Mouse (Mus musculus): Measurements from ENCODE around the gene Hlcs.

Hlcs gene

GRCm38 (mm10) chr16:94327781-94328711 is 14.7 kb upstream of the Hlcs start, which contains the start of gene Ripply3:
Gene Ripply3, plus strand, starts transcription at chr16:94328420.
- DNase-seq = no peak

GRCm38 (mm10) chr16:94326008-94326407 is 12.6 kb upstream of the Hlcs start:
- no peak for DNase-seq

DNA sequence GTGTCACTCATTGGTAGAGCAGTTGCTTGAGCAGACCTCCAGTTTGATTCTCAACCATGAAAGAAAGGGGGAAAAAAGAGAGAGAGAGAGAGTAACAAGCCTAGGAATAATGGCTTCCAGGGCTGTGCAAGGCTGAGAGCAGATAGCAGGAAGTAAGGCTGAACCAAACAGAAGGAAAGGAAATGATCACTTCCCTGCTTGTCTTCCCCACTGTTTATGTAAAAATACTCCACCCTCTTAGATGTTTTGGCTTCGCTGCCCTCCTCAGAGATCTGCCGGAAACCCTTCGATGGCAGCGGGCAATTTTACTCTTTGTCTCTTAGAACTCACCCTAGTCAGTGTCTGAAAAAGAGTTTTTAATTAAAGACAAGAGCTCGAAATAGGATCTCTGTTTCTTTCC is 10.3 kb upstream of the Hlcs start:
- no peak for DNase-seq

GRCm38 (mm10) chr16:94320223-94320622 is 6.9 kb upstream of the Hlcs start:
- no peak for DNase-seq

DNA sequence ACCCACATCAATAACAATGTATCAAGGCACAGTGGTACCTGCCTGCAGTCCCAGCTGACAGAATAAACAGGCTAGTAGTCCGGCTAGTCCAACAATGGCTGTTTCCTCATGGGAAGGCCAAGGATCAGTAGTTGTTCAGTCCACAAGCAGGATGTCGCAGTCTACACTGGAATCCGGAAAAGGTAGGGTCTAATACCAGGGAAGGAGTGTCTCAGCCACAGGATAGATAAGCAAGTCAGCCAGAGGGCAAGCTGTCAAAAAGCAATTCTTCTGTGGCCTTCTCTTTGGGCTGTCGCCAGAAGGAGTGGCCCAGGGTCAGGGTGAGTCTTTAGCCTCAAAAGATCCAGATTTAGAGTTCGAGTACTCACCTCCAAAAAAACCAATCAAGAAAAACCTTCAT is 4.4 kb upstream of the Hlcs start:
- DNase-seq = no peak

DNA sequence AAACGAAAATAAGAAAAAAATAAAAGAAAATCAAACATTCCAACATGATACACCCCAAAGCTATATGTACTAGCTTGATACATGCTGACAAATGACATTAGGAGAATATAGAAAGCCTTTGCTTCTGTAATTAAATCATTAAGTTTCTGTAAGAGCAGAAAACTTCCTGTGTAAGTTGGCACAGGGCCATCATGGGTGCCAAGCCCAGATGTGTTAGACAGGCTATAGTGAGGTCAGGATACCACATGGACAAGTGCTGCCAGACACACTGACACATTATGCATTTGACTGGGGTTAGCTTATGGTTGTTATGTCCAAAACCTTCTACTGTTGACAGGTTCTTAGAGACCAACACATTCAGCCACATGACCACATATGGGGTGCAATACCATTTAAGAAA is 1.8 kb upstream of the Hlcs start:
- DNase-seq = no peak

DNA sequence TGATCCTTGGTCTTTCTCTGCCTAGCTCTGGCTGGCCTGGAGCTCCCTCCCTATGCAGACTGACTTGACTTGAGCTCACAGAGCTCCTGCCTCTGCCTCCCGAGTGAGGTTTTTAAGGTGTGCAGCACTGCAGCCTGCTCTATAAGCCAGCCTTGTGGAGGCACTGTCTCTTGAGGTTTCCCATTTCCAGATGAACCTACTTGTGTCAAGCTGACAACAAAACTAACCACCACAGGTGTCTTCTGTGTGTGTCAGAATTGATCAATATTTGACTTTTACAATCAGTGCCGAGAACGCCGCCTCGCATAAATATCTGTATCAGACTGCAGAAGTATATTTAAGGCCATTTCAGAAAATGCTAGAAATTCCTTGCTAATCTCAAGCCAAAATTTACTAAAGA is 1.3 kb upstream of the Hlcs start:
- DNase-seq = no peak

- DNase-seq = peak; percentile 95
Measured at GRCm38 (mm10) chr16:94312663-94313228, 625 bp downstream of the Hlcs start.

DNA sequence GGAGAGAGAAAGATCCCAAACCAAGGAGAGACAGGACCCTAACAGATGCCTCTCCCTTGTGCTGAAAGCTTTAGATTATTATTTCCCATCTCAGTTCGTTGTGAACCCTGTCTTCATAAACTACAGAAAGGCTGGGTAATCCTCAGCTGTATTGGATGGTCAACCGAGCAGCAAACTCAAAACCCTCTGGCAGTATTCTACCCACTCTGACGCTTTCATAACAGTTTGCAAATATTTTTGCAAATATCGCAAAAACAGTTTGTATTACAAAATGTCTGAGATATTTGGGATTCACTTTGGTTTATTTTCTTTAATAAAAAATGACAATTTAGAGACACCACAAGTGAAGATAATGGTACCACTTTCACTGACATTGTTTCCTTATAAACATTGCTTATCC is 1.4 kb downstream of the Hlcs start:
- DNase-seq = no peak

- no peak for DNase-seq
Measured at GRCm38 (mm10) chr16:94311416-94311815, 2.0 kb downstream of the Hlcs start.

DNA sequence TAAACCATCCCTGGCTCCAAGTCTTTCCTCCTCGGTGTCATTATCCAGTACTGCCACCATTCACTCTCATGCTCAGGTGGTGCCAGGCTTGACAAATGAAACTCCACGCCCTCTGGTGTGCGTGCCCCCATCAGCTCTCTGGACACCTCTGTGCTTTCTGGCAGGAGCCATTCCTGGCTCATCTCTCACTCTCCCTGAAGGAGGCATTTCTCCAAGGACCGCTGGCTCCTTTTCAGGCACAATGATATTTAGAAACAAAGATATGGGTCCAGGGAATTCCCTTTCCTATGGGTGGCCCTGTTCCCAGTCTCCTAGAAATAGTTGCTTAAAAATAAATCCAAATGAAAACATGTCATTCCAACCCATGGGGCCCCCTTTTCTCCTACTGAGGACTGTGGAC is 4.3 kb downstream of the Hlcs start:
- DNase-seq = no peak

DNA sequence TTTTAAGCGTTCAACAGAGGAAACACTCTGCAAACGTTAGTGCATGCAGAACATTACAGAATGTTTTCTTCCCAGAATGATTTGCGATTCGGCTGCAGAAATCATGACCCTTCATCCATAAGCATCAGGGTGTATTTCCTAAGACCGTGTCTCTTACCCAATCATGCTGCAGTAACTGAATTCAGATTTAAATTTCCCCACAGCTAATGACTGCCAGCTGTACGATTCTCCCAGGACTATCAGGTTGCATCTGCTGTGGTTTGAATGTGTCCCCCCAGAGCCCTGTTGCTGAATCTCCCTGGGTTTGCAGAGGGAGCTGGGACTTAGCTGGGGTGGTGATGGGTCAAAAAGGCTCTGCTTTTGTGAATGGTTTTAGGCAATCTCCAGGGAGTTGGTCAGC is 5.4 kb downstream of the Hlcs start:
- no peak for DNase-seq

DNA sequence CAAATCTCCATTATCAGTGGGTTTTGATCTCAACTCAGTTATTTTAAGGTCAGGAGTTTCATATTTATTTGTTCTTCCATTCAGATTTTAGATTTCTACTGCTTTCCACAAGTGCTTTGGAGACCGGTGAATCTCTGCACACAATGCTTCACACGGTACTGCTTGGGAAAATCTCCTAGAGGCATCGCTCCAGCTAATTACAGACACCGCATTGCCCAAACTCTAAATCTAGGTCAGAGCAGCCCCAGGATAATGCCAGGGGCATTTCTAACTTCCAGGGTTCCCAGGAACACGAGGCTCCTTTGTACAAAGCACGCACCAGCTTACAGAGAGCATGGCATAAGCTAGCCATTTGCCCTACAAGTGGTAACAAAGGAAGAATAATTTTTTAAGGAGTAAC is 5.8 kb downstream of the Hlcs start:
- peak; percentile 71 for DNase-seq

DNA sequence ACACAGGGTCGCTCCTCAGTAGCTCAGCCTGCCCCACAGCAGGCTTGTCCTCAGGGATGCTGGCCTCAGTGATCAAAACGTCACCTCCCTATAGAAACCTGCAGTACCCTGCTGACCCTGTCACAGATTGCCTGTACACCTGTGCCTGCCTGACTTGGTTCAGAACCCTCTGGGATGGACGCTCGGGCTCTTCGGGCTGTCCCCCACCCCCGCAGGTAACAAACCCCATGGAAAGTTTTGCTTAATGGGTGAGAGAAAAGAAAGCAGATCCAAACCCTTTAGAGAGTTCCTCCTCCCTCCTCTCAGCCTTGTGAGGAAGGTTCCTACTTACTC is 10.2 kb downstream of the Hlcs start:
- no peak for DNase-seq

DNA sequence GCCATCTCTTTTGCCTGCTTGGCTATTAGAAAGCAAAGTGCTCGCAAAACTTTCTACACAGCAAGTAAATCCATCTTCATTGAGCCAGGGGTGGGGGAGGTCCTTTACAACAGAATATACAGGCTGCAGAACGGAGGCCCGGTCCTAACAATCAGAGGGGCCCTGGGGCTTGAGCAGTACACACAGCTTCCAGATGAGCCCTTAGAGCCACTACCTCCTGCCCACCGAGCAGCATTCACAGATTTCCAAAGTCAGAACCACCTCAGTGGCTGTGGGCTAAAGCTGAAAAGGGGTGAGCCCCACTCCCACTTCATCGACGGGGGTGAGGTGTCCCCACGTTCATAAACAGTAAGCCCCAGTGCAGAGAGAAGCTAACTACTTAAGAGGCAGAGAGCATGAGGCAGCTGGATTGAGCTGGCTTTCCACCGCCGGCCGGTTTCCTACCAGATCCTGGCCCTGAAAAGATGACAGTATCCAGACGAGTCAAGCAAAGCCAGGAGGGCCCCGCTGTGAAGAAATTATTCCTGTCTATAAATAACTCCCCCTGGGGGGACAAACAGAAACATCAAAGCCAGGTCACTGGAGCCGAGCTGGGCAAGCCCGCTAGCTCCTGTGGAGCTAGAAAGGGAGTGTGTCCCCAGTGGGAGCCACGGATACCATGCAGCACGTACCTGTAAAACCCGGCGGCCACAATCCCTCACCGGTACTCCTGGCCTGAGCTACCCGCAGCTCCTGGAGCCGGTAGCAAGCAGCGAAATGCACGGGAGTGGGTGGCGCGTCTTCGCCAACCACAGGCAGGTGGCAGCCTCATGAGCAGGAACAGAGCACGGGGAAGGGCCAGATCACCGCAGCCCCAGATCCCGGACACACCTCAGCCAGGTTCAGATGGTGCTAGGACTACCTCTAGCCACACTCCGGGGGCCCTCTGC is 10.8 kb downstream of the Hlcs start:
- peak; percentile 85 for DNase-seq

DNA sequence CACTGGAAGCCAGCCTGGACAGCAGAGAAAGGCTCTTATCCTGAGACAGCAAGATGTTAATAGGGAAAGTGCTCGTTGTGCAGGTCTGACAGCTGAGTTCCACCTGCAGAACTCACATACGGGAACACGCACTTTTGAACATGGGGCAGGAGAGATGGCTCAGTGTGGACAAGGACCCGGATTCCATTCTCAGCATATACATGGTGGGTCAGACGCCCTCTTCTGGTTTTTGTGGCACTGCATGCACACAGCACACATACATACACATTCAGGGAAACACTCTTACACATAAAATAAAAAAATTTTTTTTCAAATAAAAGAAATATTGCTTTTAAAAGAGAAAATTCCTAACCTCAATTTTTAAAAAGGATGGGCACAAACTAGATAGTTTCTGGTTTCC is 11.7 kb downstream of the Hlcs start:
- DNase-seq = no peak

GRCm38 (mm10) chr16:94301194-94301593 is 12.2 kb downstream of the Hlcs start:
- DNase-seq = no peak

DNA sequence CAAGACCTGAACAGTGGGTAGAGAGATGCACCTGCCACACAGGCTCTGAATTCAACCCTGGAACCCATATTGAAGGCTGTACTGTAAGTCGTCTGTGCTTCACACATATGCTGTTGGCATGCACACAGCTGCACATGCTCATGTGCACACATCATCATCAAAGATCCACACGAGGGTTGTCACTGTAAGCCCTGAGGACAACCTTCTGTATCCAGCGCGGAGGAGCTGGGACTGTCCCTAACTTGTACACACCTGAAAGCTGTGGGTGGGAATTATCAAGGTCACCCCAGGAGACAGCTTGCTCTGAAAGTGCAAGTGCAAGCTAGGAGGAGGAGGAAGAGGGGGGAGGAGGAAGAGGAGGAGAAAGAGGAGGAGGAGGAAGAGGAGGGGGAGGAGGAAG is 14.2 kb downstream of the Hlcs start:
- no peak for DNase-seq

DNA sequence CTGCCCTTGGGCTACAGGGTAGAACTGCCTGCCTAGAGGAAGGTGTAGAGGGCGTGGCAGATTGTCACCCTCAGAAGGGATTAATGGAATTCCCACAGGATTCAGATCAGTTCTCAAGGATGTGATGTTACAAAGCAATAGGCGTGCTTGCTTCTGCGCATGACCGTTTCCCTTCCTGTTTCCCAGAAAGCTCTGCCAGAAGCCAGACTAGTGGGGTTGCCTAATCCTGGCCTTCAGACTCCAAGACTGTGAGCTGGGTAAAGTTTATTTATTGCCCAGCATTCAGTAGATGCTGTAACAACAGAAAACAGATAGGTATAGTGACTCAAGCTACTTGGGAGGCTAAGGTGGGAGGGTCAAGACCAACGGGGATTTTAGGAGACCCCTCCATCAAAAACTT is 15.3 kb downstream of the Hlcs start:
- DNase-seq = no peak

DNA sequence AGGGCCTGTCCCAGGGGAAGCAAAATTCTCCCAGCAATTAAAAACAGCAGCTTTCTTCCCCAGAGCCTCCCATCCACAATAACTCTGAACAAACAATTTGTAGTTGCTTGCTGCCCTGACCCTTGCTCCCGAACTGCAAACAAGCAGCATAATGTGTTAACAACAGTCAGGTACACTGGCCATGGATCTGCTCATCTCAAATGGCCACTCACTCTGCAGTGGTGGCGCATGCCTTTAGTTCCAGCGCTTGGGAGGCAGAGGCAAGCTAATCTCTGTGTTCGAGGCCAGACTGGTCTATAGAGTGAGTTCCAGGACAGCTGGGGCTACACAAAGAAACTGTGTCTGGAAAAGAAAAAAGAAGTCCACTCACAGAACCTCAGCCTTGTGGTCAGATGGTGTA is 22.2 kb downstream of the Hlcs start:
- no peak for DNase-seq

DNA sequence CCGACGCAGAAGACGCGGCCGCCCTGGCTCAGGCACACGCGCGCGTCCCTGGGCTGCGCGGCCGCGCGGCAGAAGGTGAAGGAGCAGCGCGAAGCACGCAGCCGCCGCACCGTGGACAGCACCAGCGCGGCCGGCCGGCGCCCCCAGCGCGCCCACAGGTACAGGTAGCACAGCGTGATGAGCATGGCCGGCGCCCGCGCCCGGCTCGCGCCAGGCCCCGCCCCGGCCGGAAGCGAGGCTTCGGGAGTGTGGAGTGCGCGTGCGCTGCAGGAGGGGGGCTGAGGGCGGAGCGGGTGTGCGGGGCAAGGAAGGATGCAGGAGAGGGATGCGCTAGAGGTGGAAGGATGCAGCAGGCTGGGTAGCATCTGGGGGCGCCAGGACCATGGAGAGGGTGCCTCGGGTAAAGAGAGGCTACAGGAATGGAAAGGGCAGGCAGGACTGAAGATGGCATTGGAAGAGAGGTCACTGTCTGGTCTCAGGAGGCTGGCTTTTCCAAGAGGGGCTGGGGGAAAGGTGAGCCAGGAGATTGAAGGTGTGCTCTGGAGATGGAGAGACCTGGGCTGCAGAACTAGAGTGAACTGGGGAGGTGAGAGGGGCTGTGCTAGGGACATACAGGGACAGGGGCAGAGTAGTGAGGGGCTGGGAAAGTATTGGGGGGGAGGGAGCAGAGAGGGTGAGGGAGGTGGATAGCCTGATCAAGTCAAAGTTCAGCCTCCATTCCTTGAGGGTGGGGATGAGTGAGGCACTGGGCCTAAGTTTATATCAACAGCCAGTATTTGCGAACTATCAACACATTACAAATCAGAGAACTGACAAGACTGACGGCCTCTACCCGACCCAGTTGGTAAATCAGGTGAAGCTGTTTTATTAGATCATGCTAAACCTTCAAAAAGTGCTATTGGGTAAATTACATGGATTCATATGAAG is 23.0 kb downstream of the Hlcs start:
- DNase-seq = peak; percentile 90
